Mouse (Mus musculus) kidney, adult 11 months (tissue): Measurements from ENCODE around the gene H2afb2.

Experiments used
- DNase-seq: peaks from one replicate; pipeline ENCODE4 v3.0.0; 2022

H2afb2 gene

DNA sequence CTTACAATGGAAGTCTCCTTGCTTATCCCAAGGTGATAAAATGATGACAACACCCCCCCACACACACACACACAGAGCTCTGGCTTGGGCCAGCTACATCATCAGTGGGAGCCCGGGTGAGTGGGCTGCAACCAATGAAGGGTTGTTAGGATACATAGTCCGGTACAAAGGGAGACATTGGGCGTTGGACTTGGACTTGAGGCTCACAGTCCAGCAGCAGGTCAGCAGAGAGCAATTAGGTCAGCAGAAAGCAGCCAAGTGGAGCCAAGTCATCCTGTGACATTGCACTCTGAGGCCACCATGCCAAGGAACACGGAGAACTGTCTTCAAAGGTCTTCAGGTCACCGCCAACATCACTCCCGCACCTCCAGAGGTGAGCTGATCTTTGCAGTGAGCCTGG, at the start of gene H2afb2:
Gene H2afb2 (plus strand): TSS at position 301 of the 400 bp plus-strand sequence.
- no peak for DNase-seq
